Mouse (Mus musculus): Measurements from ENCODE around the gene Stam2.

Stam2 gene

DNA sequence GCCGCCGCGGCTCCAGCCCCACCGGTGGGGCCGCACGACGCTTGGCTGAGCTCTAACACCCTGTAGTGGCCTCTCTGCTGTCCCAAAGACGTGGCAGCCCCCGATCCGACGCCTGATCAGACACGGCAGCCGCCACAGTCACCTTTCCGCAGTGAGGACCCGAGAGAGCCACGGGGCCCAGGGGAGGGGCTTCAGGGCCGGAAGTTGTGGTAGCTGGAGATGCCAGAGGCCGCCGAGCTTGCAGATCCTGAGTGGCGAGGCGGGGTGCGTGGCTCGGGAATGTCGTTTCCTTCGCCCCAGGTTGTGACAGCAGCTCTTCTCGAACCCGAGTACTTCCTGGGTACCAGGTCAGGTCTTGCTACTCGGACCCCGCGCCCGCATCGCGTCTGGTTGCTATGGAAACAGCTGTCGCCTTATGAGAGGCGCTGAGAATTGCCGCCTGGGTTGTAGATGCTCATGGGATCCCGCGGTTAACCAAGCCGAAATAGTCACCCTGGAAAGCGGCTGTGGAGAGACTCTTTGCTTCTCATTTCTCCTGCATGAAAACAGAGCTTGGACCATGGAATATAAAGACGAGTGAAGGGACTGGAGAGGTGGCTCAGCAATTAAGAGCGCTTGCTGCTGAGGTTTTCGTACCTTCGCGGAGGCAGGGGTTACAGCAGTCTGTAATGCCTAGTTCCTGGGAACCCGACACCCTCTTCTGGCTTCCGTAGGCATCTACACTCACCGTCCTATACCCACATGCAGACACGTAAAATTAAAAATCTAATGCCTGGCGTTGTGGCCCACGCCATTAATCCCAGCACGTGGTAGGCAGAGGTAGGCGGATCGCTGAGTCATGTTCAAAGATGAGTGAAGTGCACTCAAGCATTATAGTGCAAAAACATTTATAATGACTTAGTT lies at the start of gene Stam2:
TSS of gene Stam2 (minus strand) at position 26 of the 903 bp plus-strand sequence.
- DNase-seq (ENCODE audit: low read depth, low spot score), result peak; percentile 83

- DNase-seq (ENCODE audit: low read depth, low spot score), result no peak
These were observed 43.1 kb upstream of the Stam2 start for GRCm38 (mm10) chr2:52785106-52785721.

GRCm38 (mm10) chr2:52779987-52780386 lies 37.9 kb upstream of the Stam2 start:
- no peak for DNase-seq (ENCODE audit: low read depth, low spot score)

GRCm38 (mm10) chr2:52779381-52779780 lies 37.3 kb upstream of the Stam2 start:
- no peak for DNase-seq (ENCODE audit: low read depth, low spot score)

DNA sequence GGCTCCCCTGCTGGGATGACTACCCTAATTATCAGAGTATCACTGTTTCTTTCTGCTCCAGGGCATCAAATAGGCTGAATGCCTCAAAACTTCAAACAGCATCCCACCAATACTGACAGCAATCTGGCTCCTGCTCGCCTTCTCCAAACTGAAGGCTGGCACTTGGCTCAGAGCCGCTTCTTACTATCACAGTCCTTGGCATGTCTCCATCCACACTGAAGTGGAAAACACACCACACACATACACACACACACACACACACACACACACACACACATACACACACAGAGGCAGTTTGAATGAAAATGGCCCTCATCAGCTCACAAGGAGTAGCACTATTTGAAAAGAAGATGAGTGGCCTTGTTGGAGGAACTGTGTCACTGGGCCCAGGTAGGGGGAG lies 35.8 kb upstream of the Stam2 start:
- DNase-seq (ENCODE audit: low read depth, low spot score), result no peak

DNA sequence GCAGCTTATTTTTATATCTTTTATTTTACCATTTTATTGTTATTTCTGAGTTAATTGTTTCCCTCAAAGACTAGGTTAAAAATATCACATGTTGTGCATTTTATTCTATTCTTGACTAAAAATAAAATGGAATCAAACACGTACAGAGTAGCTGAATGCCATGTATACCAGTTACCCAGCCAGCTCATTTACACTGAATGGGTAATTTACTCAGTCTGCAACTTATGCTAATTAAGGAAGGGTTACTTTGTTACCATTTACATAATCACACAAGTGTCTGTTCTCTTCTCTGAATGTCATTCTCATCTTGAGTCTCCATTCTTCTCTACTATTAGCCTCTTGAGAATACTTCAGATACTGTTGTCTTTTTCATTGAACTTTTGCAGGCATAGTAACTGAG lies 32.3 kb upstream of the Stam2 start:
- no peak for DNase-seq (ENCODE audit: low read depth, low spot score)

DNA sequence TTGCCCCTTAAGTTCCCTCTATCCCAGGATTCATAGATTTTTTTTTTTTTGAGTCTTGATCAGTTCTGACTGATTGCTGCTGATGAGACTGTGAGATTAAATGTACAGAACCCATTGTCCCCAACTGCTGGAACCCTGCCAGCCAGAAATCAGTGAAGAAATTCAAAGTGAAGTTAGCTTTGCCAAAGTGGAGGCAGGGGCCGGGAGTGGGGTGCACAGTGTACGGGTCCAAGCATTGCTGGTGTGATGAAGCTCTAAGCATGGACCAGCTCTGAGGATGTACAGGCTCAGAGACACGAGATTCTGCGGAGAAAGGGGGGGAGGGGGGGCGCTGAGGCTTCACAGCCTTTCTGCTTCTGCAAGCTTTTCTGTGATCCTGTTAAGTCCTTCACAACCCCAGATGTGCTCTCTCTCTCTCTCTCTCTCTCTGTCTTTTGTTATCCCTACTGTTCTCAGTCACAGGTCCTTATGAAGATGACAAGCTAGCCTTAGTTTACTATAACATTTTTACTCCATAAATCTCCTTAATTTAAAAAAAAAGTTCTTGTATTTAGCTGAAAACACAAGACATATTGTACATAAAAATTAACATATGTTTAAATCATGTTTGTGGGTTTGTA lies 30.8 kb upstream of the Stam2 start:
- DNase-seq (ENCODE audit: low read depth, low spot score), result no peak

DNA sequence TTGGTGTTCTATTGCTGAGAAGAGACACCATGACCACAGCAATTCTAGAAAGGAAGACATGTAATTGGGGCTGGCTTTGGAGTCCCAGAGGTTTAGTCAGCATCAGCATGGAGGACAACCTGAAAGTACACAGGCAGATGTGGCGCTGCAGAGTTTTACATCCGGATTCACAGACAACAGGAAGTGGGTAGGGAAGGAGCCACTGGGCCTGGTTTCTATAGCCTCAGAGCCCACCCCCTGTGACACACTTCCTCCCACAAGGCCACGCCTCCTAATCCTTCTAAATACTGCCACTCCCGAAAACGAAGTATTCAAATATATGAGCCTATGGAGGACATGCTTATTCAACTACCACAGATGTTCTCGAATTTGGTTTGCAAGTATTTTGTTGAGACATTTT lies 23.0 kb upstream of the Stam2 start:
- no peak for DNase-seq (ENCODE audit: low read depth, low spot score)

DNA sequence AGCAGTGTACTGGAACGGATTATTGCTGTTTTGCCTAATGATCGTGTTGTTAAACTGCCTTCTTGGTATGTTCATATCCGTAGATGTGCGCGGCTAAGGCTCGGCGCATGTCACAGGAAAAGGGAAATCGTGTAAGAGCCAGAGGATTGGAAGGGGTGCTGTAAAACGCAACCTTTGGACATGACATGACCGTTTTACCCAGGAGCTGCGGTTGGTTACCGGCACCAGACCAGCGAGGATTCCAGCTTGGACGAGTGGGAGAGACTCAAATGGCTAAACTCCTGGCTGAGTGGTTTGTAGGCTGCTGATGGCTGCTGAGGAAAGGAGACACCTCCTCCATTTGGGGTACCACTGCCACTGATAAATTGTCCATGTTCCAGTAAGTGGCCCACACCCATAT lies 21.8 kb upstream of the Stam2 start:
- DNase-seq (ENCODE audit: low read depth, low spot score), result no peak

DNA sequence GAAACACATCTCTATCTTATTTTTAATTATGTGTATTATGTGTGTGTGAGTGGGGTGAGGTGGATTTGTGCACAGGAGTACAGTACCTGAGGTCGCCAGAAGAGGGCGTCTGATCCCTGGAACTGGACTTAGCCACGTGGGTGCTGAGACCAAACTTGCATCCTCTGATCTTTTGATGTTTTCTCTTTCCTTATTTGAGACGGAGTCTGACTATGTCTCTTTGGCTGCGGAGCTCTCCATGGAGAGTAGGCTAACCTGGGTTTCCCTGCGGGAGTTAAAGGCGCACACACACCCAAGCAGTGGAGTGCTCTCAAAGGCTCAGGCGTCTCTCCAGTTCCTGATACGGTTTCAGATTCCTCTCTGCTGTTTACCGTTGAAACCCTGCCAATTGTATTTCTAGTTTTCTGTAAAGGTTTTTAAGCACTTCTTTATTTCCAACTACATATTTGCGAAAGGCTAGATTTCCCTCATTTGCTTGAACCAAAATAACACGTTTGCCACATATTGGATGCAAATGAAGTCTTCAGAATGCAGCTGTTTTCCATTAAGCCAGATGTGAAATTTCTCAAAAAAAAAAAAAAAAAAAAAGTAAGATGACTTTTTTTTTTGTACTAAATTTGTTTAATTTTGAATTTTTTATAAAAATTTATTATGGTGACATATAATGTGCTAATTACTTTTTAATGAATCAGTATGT lies 21.1 kb upstream of the Stam2 start:
- peak; percentile 79 for DNase-seq (ENCODE audit: low read depth, low spot score)

DNA sequence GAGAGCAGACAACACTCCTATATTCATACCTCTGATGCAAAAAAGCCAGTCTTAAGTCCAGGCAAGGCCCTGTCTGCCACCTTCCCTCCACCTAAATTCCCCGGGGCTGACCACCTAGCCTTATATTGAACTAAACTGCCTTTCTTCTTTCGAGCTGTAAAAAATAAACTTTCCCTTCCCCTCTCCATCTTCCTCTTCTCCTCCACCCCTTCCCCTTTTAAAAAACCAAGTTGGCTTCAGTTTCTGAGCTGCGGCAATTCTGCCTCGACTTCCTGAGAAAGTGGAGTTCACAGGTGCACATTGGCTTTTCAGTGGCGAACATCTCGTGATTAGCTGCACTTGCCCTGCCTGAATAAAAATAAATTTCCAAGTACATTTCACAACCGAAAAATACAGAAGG lies 20.4 kb upstream of the Stam2 start:
- DNase-seq (ENCODE audit: low read depth, low spot score), result no peak

DNA sequence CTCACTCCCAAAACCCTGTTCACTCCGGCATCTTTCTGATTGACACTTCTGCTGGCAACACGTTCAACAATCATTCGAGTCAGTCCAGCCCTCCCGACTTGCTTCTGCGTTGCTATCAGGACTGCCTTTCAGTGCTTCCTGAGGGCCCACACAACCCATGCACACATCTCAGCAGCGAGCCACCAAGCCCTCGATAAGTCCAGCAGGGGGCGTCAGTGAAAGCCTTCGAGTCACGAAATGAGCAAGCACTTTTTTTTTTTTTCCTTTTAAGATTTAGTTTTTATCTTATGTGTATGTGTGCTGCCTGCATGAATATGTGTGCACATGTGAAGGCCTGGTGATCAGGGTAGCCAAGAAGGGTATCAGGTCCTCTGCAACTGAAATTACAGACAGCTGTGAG lies 16.5 kb upstream of the Stam2 start:
- DNase-seq (ENCODE audit: low read depth, low spot score), result peak; percentile 84

DNA sequence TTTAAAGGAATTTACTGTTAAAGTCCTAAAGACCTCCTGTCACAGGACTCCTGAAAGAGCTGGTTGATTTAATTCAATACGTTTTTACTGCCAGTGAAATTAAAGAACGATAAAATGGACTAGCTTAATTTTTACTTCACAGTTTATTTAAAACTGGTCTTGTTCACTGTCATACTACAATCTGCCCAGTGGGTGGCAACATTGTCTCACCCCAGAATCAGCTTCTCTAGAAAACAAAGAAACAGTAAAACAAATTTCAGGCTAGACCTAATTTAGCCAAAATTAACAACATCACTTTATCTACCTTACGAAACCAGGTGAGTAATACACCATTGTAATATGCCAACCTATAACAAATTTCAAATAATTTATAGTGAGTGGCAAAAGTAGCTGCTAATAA lies 14.6 kb upstream of the Stam2 start:
- peak; percentile 32 for DNase-seq (ENCODE audit: low read depth, low spot score)

DNA sequence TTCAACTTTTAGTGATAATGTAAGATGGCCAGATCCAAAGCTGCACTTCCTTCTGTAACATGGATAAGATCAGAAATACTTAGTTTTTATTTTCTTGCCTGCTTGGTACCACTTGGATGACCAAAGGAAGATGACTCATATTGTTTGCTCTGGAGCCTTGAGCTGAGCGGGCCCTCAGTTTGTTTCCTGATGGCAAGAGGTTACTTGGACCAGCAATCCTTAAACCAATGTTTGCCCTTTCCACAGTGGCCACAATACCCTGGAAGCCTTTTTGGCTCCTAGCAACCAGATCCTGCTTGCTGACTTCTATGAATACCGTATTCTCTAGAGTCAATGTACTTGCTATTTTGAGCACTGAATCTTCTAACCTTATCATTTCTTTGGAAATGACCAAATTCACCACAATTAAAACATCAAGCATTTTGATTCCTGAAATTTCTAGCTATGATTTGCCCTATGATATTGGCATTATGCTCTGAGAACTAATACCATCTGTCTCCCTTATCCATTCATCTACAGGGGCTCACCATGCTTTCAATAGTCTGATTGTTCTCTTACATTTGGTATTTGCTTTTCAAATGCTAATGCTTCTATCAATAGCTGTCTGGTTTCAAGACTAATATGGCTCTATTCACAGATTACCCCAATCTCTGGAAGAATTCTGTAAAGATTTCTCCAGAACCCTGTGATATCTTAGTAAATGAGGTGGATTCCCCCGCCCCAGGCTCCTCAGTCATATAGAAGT lies 11.7 kb upstream of the Stam2 start:
- DNase-seq (ENCODE audit: low read depth, low spot score), result no peak

DNA sequence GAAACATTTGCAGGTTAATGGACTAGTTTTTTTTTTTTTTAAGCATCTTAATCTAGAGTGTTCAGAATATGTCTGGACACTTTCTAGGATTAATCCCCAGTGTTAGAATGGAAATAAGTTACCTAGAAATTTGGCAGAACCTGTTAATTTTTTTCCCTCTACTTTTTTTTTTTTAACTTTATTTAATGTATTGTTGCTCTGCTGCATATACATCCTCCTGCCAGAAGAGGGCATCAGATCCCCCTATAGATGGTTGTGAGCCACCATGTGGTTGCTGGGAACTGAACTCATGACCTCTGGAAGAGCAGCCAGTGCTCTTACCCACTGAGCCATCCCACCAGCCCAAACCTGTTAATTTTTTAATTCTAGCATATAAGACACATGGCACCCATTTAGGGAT lies 2.0 kb upstream of the Stam2 start:
- DNase-seq (ENCODE audit: low read depth, low spot score), result peak; percentile 37

DNA sequence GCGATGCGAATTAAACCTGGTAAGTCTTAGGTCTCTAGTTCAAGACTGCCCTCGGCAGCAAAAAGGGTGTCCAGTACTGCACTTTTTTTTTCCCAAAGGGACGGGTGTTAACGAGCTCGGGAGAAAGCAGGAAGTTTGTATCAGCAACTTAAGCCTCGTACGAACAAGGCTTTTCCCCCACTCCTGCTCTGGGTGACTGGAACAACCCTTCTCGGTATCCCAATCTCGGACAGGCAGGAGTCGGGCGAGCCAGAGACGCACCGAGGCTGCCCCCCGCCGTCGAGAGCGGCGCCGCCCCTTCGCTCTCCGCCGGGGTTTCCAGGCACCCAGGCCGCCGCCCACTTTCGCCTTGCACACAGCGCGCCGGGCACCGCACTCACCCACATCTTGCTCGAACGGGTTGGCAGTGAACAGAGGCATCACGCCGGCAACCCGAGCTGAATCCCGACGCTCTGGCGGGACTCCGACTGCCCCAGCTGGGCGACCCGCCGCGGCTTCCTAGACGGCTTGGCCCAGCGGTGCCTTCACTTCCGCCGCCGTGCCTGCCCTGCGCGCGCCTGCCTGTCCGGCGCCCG lies 313 bp downstream of the Stam2 start:
- DNase-seq (ENCODE audit: low read depth, low spot score), result peak; percentile 51

DNA sequence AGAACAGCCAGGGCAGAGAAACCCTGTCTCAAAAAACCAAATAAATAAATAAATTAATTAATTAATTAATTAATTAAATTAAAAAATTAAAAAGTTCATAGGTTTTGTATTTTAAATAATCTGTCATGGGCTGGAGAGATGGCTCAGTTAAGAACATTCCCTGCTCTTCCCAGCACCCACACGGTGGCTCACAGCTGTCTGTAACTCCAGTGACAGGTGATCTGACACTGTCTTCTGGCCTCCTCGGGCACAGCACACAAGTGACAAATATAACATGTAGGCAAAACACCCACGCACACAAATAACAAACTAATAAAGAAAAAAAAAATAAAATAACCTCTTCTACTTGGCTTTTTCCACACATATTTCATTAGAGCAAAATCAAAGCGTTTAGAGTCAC lies 1.5 kb downstream of the Stam2 start:
- no peak for DNase-seq (ENCODE audit: low read depth, low spot score)

GRCm38 (mm10) chr2:52734504-52734903 lies 7.6 kb downstream of the Stam2 start:
- no peak for DNase-seq (ENCODE audit: low read depth, low spot score)

GRCm38 (mm10) chr2:52733659-52734058 lies 8.4 kb downstream of the Stam2 start:
- DNase-seq (ENCODE audit: low read depth, low spot score), result no peak

DNA sequence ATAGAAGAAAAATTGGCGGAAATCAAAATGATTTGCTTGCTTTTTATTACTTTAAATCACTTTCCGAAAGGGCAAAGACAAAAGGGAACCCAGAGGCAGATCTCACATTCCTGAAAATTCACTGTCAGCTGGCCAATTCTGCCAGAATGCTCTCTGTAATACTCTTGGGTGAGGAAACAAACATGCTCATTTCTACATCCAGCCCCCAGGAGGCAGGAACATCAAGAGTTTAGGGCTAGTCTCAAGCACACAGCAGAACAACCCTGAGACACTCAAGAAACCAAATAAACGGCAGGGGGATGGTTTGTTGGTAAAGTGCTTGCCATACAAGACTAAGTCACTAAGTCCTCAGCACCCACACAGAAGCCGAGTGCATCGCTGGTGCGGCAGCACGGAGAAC lies 9.5 kb downstream of the Stam2 start:
- DNase-seq (ENCODE audit: low read depth, low spot score), result no peak

- DNase-seq (ENCODE audit: low read depth, low spot score), result no peak
These were observed 10.1 kb downstream of the Stam2 start for GRCm38 (mm10) chr2:52732001-52732400.

All from ES-CJ7 (cell line).